Mouse (Mus musculus) megakaryocyte, adult 5-6 weeks (primary cell): ENCODE data around the gene Polr2a. TPM values are rescaled to one million over a fixed set of nuclear protein-coding genes. Genes with fewer than 3 reads are reported as not detected.
A peak's percentile ranks its signal among the peaks of the same experiment; 100 is the strongest.
"Not testable (repeated sequence)": the region's sequence is repeated elsewhere in the genome, so short reads cannot be mapped to it uniquely, and the experiment has no call there.

Experiments
- ATAC-seq: 2 replicates; pipeline ENCODE4 v1.8.0; 2016; ENCODE audit warnings: mild to moderate bottlenecking, inconsistent platforms; ENCODE audit not compliant: poor library complexity, severe bottlenecking
- total RNA-seq, 2 experiments: library from RNA; stranded (forward) in 1 of 2; stranded (reverse) in 1 of 2; fragments of 153-499, 151-499 nt in 1 of 2; fragments of 221-1000, 200-1000 nt in 1 of 2; gene quantifications; 2 replicates each; pipeline versions ENCODE4 v1.2.3 to v1.2.4; 2015 to 2017

Gene Polr2a
- total RNA-seq, 2 experiments from 2014 or later = 38.6 to 116 TPM

DNA sequence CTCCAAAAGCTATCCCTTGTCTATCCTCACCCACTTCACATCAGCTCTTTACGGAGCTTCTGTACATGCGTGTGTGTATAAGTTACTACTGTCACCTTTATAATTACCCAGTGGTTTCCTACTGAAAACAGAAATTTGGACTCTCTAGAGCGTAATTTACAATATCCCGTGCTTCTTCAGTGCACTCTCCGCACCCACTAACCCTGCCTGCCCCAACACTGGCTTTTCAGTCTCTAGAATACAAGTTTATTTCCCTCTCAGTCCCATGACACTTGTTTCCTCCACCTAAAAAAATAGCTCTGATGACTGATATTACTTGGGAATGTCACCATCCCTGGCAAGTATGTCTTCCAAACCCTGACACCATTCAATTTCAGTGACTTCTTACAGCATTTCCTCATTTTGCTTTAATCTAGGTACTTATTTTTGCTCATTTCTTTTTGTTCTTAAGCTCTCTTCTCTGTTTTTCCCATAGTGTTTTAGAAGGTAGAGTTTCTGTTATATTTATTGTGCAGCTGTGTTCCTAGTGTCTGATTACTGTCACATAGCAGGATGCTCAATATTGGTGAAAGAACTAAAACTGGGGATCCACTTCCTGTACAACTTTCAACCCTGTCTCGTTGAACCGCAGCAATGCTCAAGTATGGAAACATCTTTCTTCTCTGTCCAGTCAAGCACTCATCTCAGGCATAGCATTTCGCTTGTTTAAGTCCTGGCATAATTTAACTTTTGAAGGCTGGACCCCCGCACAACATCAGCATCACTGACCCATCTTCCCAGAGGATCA is 941 bp downstream of the Polr2a start:
- peak; percentile 1; the same call in 1 of the 2 replicates for ATAC-seq

DNA sequence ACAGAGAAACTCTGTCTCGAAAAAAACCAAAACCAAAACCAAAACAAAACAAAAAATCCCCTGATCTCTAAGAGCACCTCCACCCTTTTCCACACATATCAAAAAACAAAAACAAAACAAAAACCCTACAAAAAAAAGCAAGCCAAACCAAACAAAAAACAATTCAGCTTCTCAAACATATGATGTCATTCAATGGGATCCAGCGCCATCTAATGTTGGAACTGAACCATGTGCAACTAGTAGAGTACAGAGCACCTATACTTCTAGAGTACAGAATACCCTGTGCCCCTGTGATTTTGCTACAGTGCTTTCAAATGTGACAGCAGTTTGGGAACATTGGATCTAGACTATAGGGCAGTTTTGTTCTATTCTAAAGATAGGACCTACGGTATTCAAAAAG is 3.7 kb downstream of the Polr2a start:
- no peak for ATAC-seq

DNA sequence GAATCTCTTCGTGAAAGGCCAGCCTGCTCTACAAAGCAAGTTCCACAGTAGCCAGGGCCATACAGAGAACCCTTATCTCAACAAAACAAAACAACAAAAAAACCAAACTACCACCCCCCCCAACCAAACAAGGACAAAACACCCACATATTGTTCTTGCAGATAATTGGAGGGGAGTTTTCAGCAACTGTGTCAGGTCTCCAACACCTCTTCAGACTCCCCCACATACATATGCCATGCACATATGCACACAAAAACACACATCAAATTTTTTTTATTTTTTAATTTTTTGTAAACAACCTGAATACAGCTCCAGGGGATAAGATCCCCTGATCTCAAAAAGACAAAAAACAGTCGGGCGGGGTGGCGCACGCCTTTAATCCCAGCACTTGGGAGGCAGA is 4.2 kb downstream of the Polr2a start:
- no peak for ATAC-seq

DNA sequence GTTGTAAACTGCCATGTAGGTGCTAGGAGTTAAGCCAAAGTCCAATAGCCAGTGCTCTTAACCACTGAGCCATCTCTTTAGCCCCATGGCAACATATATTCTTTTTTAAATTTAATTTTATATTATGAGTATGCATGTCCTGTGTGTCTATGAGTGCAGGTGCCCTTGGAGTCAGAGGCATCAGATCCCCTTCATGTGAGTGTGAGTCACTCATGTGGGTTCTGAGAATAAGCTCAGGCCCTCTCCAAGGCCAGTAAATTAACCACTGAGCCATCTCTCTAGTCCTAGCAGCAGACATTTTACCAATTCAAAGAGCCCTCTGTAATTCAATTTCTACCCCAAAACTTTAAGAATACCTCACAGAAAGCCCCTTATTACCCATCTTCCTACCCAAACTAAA is 5.8 kb downstream of the Polr2a start:
- ATAC-seq = no peak

DNA sequence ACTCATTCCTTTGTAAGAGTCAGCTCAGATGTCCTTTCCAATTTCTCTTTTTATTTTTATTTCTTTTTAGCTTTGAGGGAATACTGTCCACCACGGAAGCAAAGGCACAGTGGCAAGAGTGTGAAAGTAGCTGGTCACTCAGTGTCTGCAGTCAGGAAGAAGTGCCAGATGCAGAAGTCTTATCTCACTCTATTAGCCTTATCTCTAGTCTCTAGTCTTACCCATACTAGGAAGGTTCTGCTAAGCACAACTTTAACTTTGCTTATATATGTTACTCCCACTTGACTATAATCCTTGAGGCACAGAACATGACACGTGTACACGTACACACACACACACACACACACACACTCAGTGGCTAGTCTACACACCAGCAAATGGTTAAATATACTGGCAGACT is 6.8 kb downstream of the Polr2a start:
- no peak for ATAC-seq

GRCm38 (mm10) chr11:69731408-69731807 is 27.0 kb downstream of the Polr2a start:
- not testable (repeated sequence) for ATAC-seq

DNA sequence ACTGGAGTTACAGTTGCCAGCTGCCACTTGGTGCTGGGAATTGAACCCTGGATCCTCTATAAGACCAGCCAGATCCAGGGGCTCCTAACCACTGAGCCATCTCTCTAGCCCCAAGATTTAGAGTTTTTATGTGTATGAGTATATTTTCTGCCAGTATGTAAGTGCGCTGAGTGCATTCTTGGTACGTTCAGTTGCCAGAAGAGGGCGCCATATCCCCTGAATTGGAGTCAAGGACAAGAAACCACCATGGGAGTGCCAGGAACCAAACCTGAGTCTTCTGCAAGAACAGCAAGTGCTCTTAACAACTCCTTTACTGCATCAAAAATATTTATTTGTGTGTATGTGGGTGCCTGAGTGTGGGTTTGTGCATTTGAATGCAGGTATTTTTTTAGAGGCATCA is 29.4 kb downstream of the Polr2a start:
- ATAC-seq = peak; percentile 52

GRCm38 (mm10) chr11:69725951-69726350 is 32.5 kb downstream of the Polr2a start:
- ATAC-seq = no peak

DNA sequence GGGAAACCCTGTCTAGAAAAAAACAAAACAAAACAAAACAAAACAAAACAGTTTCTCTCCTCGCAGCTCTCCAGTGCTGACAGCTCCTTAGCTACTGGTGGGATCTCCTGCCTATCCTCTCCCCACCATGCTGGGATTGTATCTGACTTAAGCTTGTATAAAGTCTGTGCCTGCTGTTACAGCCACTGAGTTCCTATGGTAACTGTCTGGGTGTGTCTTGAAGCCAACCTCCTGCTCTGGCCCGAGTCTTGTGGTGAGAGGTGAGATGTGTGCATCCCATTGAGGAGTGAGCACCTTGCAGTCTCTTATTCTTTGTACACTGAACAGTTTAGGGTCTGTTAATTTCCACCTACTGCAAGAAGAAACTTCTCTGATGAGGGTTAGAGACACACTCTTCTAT is 35.4 kb downstream of the Polr2a start:
- no peak for ATAC-seq

- ATAC-seq = no peak
These were observed 37.6 kb downstream of the Polr2a start for GRCm38 (mm10) chr11:69720852-69721251.

DNA sequence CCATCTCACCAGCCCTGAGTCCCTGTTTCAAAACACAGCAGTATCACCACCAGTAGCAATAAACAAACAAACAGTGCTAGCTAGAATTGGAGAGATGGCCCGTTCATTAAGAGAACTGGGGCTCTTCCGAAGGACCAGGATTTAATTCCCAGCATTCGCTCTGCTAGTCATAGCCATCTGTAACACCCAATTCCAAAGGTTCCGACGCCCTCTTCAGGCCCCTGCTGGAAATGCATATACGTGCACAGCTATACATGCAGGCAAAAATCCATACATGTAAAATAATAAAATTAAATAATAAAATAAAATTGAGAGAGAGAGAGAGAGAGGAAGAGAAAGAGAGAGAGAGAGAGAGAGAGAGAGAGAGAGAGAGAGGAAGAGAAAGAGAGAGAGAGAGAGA is 39.0 kb downstream of the Polr2a start:
- ATAC-seq = no peak

DNA sequence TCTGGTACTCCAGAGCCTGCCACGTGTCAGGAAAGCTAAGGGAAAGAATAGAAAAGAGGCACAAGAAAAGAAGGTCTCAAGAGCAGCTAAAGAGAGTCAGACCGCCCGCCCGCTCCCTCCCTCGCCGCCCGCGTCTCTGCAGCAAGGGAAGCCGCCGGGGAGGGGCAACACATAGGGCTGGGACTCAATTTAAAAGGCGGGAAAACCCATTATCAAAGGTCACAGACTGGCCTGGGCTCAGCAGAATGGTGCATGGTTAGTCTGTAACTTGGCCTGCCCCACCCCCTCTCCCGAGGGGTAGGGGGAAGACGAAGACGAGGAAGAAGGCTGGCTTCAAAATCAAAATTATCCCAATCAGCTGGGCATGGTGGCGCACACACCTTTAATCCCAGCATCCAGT is 39.8 kb downstream of the Polr2a start:
- ATAC-seq = no peak

DNA sequence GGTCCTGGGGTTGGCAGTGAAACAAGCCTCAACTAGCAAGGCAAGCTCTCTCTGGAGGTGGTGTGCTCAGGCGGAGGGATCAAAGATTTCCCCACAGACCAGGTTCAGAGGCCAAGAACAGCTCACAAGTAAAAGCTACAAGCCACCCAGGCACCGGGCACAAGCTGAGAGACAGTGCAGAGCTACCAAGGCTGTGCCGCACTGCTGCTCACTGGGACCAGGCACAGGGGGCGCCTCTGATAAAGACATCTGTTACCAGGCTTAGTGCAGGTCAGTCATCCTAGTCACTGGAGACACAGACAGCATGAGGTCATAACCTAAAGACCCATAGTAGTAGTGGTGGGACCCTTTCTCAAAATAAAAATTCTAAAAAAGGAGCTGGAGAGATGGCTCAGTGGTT is 41.5 kb downstream of the Polr2a start:
- no peak for ATAC-seq

DNA sequence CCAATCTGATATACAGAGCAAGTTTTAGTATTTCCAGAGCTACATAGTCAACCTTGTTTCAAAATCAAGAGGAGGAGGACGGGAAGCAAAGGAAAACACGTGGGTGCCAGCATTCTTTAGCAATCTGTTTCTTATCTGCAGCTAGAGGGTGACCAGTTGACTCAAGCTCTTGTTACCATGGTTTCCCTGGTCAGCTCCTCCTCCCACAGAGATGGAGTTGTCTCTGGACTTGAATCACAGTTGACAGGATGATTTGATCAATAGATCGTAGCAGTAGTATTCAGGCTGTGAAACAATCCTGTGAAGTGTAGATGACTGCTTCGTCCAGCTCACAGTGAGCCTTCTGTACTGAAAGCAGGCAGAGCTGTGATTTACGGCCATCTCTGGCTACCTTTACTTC is 42.5 kb downstream of the Polr2a start:
- ATAC-seq = no peak

DNA sequence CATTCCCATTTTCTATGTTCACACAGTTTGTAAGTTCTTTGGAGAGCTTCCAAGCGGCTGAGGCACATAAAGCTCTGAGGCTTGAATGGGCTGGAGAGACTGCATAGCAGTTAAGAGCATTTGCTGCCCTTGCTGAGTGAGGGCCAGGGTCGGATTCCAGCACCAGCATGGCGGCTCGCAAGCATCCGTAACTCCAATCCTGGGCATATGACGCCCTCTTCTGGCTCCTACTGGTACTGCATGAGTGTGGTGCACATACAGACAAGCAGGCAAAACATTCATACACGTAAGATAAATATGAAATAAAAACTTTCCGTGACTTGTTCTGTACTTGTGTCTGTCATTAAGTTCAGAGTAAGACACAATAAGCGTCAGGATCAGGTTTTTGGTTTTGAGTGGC is 43.0 kb downstream of the Polr2a start:
- no peak for ATAC-seq

- ATAC-seq = no peak
These were observed 43.7 kb downstream of the Polr2a start for GRCm38 (mm10) chr11:69714636-69715329.

DNA sequence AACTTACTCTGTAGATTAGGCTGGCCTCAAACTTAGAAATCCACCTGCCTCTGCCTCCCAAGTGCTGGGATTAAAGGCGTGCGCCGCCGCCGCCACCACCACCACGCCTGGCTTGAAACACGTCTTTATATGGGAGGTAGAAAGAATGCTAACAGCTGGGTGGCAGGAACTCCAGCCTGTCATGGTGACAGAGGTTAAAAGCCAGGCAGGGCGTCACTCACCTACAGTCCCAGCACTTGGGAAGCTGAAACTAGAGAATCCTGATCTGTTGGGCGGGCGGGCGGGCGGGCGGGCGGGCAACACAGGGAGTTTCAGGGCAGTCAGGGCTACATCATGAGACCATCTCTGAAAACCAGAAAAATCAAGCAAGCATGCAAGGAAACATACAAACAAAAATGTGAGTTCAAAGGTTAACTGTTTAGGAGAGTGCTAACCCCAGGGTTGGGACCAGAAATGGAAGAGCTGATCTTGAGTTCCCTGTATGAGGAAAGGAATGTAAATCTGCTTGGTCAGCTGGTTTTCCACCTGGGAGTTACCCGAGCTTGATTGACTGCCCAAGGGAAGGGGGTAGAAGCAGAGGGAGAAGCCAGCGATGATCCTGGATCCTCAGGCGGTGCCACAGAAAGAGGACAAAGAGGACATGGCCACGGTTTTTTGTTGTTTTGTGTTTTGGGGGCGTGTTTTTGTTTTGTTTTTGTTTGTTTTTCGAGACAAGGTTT is 45.3 kb downstream of the Polr2a start:
- no peak for ATAC-seq

DNA sequence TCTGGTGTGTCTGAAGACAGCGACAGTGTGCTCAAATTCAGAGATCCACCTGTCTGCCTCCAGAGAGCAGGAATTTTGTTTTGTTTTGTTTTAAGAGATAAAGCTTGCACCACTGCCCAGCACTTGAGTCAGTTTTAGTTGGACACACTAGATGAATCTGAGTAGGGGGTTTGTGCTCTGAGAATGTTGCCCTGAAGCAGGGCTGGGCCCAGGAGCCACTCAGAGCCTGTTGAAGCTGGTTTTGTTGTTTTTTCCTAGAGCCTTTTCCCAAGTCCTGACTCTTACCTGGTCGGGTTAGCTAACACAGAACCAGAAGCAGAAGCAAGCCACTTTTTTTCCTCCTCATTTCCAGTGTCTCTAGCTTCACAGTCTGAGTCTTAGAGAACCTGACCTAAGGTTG is 47.4 kb downstream of the Polr2a start:
- no peak for ATAC-seq

- ATAC-seq = no peak
These were observed 48.0 kb downstream of the Polr2a start for GRCm38 (mm10) chr11:69710470-69710869.

GRCm38 (mm10) chr11:69709554-69710446 is 48.6 kb downstream of the Polr2a start:
- ATAC-seq = no peak
